Mouse (Mus musculus): ENCODE measurements at regions not wholly inside any gene's neighbourhood (a gene's known extent, or its start where the extent isn't known, plus 50 kb on each side); places are given as distances from the start of the nearest gene placed in this dataset.

- Histone ChIP-seq H3K27ac (replicated peaks) (no peak overlapping the region), H3K27me3 (no peaks in the 10 kb centered on the region), H3K4me1 (replicated peaks) (no peaks in the 10 kb centered on the region), H3K36me3 (no peaks in the 10 kb centered on the region), H3K9me3 (no peaks in the 10 kb centered on the region), H3K9ac (no peak overlapping the region), H3K4me2 (no peak overlapping the region), H3K4me3 (no peak overlapping the region)
- ATAC-seq (ENCODE audit: low FRiP score, low read depth) = no peak
- 71% methylated on average over 2 of the region's 2 CpGs for WGBS
Observed at GRCm38 (mm10) chr5:69954426-69954825, 362.3 kb upstream of the Gnpda2 start.

GRCm38 (mm10) chr5:69931476-69931875, 339.3 kb upstream of the Gnpda2 start:
- H3K36me3 ChIP-seq = no peaks in the 10 kb centered on the region
- no peaks in the 10 kb centered on the region for H3K27me3 ChIP-seq
- no peak overlapping the region for H3K9ac ChIP-seq
- H3K4me3 ChIP-seq = no peak overlapping the region
- H3K4me2 ChIP-seq = no peak overlapping the region
- no peak overlapping the region for H3K27ac ChIP-seq (replicated peaks)
- peak; percentile 34; the same call in 1 of the 2 replicates for ATAC-seq (ENCODE audit: low FRiP score, low read depth)
- no peaks in the 10 kb centered on the region for H3K9me3 ChIP-seq
- H3K4me1 ChIP-seq (replicated peaks) = no peaks in the 10 kb centered on the region
- 87% methylated on average over 2 of the region's 2 CpGs for WGBS
